Mouse (Mus musculus): ENCODE results near the gene Fuca1. TPM values are rescaled to one million over a fixed set of nuclear protein-coding genes. Genes with fewer than 3 reads are reported as not detected.

Fuca1 gene
- total and polyA plus RNA-seq, 3 experiments: 32.6 to 77.6 (median 66.5) TPM

- no peak for TF ChIP-seq ZC3H11A (IDR thresholded peaks at IDR 0.05; ENCODE audit: low read depth, low read length)
- TF ChIP-seq CHD2 (IDR thresholded peaks at IDR 0.05; ENCODE audit: low read length): peak; percentile 21; the same call in 1 of the 2 replicates
- TF ChIP-seq MYC (IDR thresholded peaks at IDR 0.05; ENCODE audit: low read depth, low read length): no peak
- TF ChIP-seq CHD1 (IDR thresholded peaks at IDR 0.05; ENCODE audit: low read depth, low read length): no peak
- no peak for TF ChIP-seq USF1 (IDR thresholded peaks at IDR 0.05; ENCODE audit: low read depth, low read length)
- TF ChIP-seq NELFE (IDR thresholded peaks at IDR 0.05; ENCODE audit: low read depth, low read length): no peak
- TF ChIP-seq ZKSCAN1 (IDR thresholded peaks at IDR 0.05; ENCODE audit: borderline replicate concordance, low read depth, low read length): no peak
Measured at GRCm38 (mm10) chr4:135902606-135903242, 17.8 kb upstream of the Fuca1 start (continued).

DNA sequence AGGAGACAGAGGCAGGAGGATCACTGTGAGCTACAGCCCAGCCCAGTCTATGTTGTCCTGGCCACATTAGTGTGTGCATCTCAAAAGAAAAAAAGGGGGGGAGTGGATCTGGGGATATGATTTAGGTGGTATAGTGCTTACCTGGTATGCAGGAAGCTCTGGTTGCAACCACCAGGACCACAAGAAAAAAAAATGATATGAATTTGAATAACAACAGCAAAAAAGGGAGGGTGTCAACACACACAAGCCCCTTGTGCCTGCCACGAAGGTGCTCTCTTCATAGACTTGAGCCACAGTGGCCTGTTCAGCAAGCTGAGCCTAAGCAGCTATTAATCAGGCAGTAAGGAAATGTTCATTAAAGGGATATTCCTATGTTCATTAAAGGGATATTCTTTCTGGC is 15.7 kb upstream of the Fuca1 start:
- H3K79me2 ChIP-seq (replicated peaks; ENCODE audit: control insufficient read depth, extremely low read depth, insufficient read depth, poor library complexity, severe bottlenecking): no peaks in the 10 kb centered on the region
- in situ Hi-C loops (cut with MboI; ENCODE audit: low pct_ligation_motif_present, low pct_unique_long_range_greater_than_20kb, low sequenced_read_pairs): no loop called here
- no peak overlapping the region for H3K27ac ChIP-seq (ENCODE audit: insufficient read depth, low read depth)
- H3K36me3 ChIP-seq (replicated peaks in 1 of 2; ENCODE audit: control insufficient read depth in 1 of 2, insufficient read depth in 1 of 2, low read length in 1 of 2): peaks cover 4 to 49% of the 10 kb centered on the region in 2 experiments
- dilution Hi-C loops (cut with MboI; ENCODE audit: extremely low pct_ligation_motif_present, extremely low pct_unique_long_range_greater_than_20kb, low sequenced_read_pairs): no loop called here
- H3K4me3 ChIP-seq (replicated peaks in 1 of 3; ENCODE audit: low read depth in 2 of 3, low read length in 2 of 3, poor library complexity in 1 of 3): no peak overlapping the region
- H3K9ac ChIP-seq (ENCODE audit: insufficient read depth, low read depth): no peak overlapping the region
- DNase-seq (ENCODE audit: extremely low read depth): no peak
- H3K27me3 ChIP-seq (replicated peaks): no peaks in the 10 kb centered on the region
- H3K9me3 ChIP-seq (replicated peaks; ENCODE audit: low read length): peaks cover 23% of the 10 kb centered on the region
- TF ChIP-seq ELF1 (IDR thresholded peaks at IDR 0.05; ENCODE audit: low read depth, low read length) (no peak), ZNF384 (IDR thresholded peaks at IDR 0.05; ENCODE audit: low read depth, low read length) (no peak), BHLHE40 (IDR thresholded peaks at IDR 0.05; ENCODE audit: low read depth, low read length) (no peak), TCF12 (IDR thresholded peaks at IDR 0.05; ENCODE audit: low read depth, low read length) (no peak), ZC3H11A (IDR thresholded peaks at IDR 0.05; ENCODE audit: low read depth, low read length) (no peak), MEF2A (IDR thresholded peaks at IDR 0.05; ENCODE audit: borderline replicate concordance, low read depth, low read length) (no peak), CHD1 (IDR thresholded peaks at IDR 0.05; ENCODE audit: low read depth, low read length) (no peak), PAX5 (IDR thresholded peaks at IDR 0.05; ENCODE audit: low read length) (no peak), ZMIZ1 (IDR thresholded peaks at IDR 0.05; ENCODE audit: low read depth, low read length) (no peak), MXI1 (IDR thresholded peaks at IDR 0.05; ENCODE audit: low read depth, low read length) (no peak), SMC3 (IDR thresholded peaks at IDR 0.05; ENCODE audit: low read depth, low read length) (no peak), MAZ (IDR thresholded peaks at IDR 0.05; ENCODE audit: low read depth, low read length) (no peak), IRF4 (IDR thresholded peaks at IDR 0.05; ENCODE audit: low read depth, low read length) (no peak), RAD21 (IDR thresholded peaks at IDR 0.05; ENCODE audit: low read depth, low read length) (no peak), EP300 (IDR thresholded peaks at IDR 0.05; ENCODE audit: low read length) (no peak), ETS1 (conservative IDR thresholded peaks at IDR 0.05; ENCODE audit: low read depth, low read length) (no peak), POLR2AphosphoS2 (IDR thresholded peaks at IDR 0.05; ENCODE audit: low read depth, low read length) (no peak), MAX (IDR thresholded peaks at IDR 0.05; ENCODE audit: low read length) (no peak)
- peaks cover 20 to 56% of the 10 kb centered on the region in 2 experiments for H3K4me1 ChIP-seq (ENCODE audit: control insufficient read depth in 1 of 2, insufficient read depth in 2 of 2)
- no peak overlapping the region for H3K4me2 ChIP-seq (ENCODE audit: insufficient read depth, low read depth, poor library complexity, severe bottlenecking)

Measured in CH12.LX (cell line).